Mouse (Mus musculus) heart, adult 8-10 months (tissue): ENCODE measurements around the gene Apold1. TPM values are rescaled to one million over a fixed set of nuclear protein-coding genes. Genes with fewer than 3 reads are reported as not detected.
A peak's percentile ranks its signal among the peaks of the same experiment; 100 is the strongest.

ENCODE experiments used
- DNase-seq: peaks from one replicate; pipeline ENCODE4 v3.0.0; 2022; ENCODE audit warnings: low spot score
- total RNA-seq, 4 experiments: library from RNA; stranded (reverse); gene quantifications; 2 replicates each; pipeline ENCODE4 v1.2.4; 2022

Apold1 gene
- total RNA-seq, 4 experiments from 2014 or later: 4.8 to 7.5 (median 5.6) TPM

GRCm38 (mm10) chr6:134972096-134972495, 9.4 kb upstream of the Apold1 start:
- DNase-seq: no peak

- peak; percentile 41 for DNase-seq
These were observed 4.9 kb upstream of the Apold1 start for GRCm38 (mm10) chr6:134976628-134977027.

GRCm38 (mm10) chr6:134983529-134984370, 2.2 kb downstream of the Apold1 start:
- peak; percentile 87 for DNase-seq

GRCm38 (mm10) chr6:134984748-134985147, 3.2 kb downstream of the Apold1 start:
- DNase-seq: no peak

- no peak for DNase-seq
These were observed 6.9 kb downstream of the Apold1 start for GRCm38 (mm10) chr6:134988377-134988776.

- DNase-seq: no peak
These were observed 9.2 kb downstream of the Apold1 start for GRCm38 (mm10) chr6:134990674-134991073.

GRCm38 (mm10) chr6:134994031-134994651, 12.6 kb downstream of the Apold1 start:
- no peak for DNase-seq

- no peak for DNase-seq
These were observed 13.5 kb downstream of the Apold1 start for GRCm38 (mm10) chr6:134994985-134995384.

- no peak for DNase-seq
These were observed 15.4 kb downstream of the Apold1 start for GRCm38 (mm10) chr6:134996918-134997317.

- DNase-seq: no peak
These were observed 16.6 kb downstream of the Apold1 start for GRCm38 (mm10) chr6:134998076-134998475.

GRCm38 (mm10) chr6:134998781-134999180, 17.3 kb downstream of the Apold1 start:
- DNase-seq: no peak

- DNase-seq: no peak
These were observed 18.8 kb downstream of the Apold1 start for GRCm38 (mm10) chr6:135000272-135000671.

GRCm38 (mm10) chr6:135001991-135002390, 20.5 kb downstream of the Apold1 start:
- DNase-seq: no peak

- DNase-seq: no peak
These were observed 24.9 kb downstream of the Apold1 start for GRCm38 (mm10) chr6:135006372-135006771.

- DNase-seq: peak; percentile 96
These were observed 29.7 kb downstream of the Apold1 start, which contains the start of gene Ddx47 for GRCm38 (mm10) chr6:135011048-135011733. Gene Ddx47 (plus strand): TSS chr6:135011612.

- no peak for DNase-seq
These were observed 30.2 kb downstream of the Apold1 start for GRCm38 (mm10) chr6:135011734-135012116.

- DNase-seq: no peak
These were observed 35.7 kb downstream of the Apold1 start for GRCm38 (mm10) chr6:135017211-135017610.

- DNase-seq: no peak
These were observed 38.0 kb downstream of the Apold1 start for GRCm38 (mm10) chr6:135019564-135019963.

GRCm38 (mm10) chr6:135021633-135022032, 40.1 kb downstream of the Apold1 start:
- no peak for DNase-seq

GRCm38 (mm10) chr6:135023379-135023778, 41.9 kb downstream of the Apold1 start:
- no peak for DNase-seq

- no peak for DNase-seq
These were observed 43.4 kb downstream of the Apold1 start for GRCm38 (mm10) chr6:135024781-135025420.

- peak; percentile 31 for DNase-seq
These were observed 44.7 kb downstream of the Apold1 start for GRCm38 (mm10) chr6:135026232-135026631.
